Mouse (Mus musculus) layer of hippocampus, postnatal 36 days (tissue): ENCODE results near the gene Ntn5. TPM values are rescaled to one million over a fixed set of nuclear protein-coding genes. Genes with fewer than 3 reads are reported as not detected.
A peak's percentile ranks its signal among the peaks of the same experiment; 100 is the strongest.
"Not testable (repeated sequence)": the region's sequence is repeated elsewhere in the genome, so short reads cannot be mapped to it uniquely, and the experiment has no call there.

Source experiments
- DNase-seq, 2 experiments: peaks; one replicate each; pipeline ENCODE4 v3.0.0; 2022
- total RNA-seq, 2 experiments: library from RNA; stranded (reverse); gene quantifications; 2 replicates each; pipeline ENCODE4 v1.2.3; 2021

Gene Ntn5
- total RNA-seq, 2 experiments from 2014 or later: 5.5 to 6.0 TPM

DNA sequence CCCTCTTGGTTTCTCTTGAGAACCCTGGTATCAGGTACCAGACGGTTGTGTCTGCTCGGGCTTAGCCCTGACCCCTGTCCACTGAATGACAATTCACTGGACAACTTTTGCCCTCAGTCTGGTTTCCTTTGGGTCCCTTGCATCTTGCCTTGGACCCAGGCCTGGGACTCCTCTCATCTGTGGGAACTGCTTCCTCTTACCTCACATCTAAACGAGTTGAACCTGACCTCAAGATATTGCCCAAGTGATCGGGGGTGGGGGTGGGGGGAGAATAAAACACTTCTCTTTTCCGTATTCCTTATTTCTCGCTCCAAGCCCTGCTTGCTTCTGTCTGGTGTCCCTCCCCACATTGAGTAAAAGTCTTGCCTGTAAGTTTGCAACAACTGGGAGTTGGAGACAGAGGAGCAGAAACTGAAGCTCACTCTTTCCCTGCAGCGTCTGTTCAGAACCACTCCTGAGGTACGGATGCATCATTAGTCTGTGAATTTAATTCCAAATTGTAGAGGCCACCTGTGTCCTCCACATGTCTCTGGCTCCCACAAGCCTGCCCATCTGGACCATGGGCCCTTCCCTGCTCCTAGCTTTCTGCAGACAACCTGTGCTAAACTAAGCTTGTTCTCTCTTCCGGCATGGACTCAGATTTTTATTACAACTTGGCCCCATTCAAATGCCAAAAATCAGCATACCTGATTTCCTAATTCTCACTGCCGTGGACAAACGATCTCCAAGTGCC, 22.9 kb upstream of the Ntn5 start:
- no peak for DNase-seq

DNA sequence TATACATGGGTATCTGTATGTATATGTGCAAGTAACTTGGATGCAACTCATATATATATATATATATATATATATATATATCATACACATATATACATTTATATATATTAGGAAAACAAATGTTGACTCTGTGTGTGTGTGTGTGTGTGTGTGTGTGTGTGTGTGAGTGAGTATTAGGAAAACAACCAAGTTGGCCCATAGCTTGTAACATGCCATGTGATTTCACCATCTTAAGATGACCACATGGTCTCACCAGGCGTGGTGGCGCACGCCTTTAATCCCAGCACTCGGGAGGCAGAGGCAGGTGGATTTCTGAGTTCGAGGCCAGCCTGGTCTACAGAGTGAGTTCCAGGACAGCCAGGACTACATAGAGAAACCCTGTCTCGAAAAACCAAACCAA, 22.1 kb upstream of the Ntn5 start:
- not testable (repeated sequence) for DNase-seq

DNA sequence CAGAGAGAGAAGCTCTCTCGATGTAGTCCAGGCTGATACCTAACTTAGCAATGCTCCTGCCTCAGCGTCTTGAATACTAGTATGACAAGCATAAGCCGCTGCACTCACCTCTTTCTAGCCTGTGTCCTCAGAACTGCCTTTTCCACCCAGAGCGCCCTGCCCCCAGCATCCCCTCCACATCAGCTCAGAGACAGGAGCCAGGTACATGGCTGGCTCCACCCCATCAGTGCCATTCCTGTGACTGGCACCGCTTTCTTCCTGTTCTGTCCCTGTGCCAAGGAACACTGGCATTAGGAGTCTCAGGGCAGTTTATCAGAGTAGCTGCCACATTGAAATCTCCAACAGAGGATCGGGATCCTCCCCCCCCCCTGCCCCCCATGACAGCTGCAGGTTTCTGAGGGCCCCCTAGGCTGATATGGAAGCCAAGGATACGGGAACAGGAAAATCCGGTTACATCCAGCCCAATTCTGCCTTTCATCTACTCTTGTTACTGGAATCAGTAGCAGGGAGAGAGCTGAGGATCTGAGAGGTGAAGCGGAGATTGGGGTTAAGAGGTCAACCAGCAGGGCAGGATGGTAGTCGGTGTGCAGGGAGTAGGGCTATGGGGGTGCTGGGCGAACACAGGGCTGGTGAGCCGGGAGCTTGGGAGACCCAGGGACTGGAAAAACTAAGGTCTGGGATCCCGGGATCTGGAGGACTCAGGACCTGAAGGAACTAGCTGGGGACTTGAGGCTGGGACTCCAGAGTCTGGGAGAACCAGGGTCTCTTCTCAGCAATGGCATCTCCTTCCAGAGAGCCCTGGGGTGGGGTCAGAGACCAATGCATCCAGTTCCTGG, 18.3 kb upstream of the Ntn5 start:
- DNase-seq: no peak

DNA sequence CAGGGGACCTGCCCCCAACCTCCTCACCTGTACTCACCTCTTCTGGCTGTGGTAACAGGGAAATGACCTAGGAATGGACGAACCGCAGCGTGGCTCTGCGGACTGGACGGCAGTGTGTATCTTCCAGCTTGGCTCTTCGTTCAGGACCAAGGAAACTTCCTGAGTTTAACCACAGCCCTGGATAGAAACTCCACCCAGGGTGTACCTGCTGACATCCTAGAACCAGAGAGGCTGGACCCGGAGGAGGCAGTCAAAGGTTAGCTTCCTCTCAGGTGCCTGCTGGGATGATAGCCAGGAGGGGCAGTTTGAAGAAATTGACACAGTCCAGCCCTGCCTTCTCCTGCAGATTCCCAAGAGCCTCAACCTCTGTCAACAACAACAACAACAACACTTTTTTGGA, 17.7 kb upstream of the Ntn5 start, which contains the start of gene Fut2:
Fut2 (minus strand) TSS at position 234 of the 400 bp plus-strand sequence.
- DNase-seq: no peak

DNA sequence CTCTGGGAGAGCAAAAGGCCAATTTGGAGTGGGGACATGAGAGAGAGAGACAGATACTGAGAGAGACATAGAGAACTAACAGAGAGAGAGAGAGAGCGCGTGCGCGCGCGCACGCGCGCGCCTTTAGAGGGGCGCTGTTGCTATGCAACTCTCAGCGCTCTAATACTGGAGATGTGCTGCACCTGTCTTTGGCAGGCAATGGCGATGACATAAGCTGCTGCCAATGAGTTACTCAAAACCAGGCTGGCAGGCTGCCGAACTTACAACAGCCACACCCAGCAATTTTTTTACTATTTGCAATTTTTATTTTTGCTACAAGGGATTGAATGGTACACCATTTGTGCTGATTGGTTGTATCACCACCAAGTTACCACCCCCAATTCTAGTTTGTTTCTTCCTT, 16.1 kb upstream of the Ntn5 start:
- DNase-seq: no peak

DNA sequence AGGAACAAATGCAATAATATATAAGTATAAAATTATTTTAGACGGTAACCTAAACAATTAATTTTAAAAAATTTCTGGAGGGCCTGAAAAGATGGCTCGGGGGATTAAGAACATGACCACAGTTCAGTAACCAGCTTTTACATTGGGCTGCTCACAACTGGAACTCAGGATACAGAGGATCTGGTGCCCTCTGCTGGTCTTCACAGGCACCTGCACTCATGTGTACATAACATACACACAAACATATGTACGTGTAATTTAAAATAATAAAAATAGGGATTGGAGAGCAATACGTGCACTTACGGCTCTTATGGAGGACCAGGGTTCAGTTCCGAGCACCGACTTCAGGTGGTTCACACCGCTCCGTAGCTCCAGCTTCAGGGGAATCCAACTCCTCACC, 14.9 kb upstream of the Ntn5 start:
- no peak for DNase-seq

DNA sequence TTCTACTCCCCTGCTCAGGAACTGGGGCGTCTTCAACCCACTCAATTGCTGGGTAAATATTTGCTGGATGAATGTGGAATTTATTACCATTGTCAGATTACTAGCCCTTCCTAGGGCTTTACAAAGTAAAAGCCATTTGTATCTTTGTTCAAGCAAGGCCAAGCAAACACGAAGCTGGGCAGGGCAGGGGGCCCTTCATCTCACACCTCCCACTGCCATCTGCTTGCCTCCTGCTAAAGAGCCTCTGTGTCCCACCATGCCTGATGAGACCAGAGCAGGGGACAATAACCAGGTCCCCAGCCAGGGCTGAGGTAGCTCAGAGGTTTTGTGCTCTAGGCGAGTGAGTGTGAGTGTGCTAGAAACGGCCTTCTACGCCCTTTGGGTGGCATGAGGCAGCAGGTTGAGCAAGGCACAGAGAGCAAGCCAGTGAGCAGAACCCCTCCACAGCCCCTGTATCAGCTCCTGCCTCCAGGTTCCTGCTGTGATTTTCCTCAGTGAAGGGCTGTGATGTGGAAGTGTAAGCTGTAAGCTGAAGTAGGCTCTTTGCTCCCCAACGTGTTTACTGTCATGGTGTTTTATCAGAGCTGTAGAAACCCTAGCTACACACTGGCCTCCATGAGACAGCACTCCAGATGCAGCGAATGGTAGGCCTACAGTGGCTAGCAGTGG, 6.1 kb upstream of the Ntn5 start:
- no peak for DNase-seq

DNA sequence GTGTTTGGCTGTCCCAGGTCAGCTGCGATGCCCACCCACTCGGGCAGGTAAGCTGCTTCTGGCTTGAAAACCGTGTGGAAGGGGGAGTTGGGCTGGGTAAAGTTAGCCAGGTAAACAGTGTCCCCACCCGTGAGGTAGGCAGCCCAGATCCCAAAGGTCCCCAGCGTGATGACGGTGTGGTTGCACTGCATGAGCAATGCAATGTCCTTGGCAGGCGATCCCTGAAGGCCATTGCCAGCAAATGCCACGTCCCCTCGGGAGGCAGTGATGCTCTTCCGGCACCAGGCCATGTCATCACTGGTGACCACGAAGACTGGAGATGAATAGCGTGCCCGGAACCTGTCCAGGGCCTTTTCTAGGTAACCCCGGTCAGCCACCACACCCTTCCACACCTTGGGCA, 5.3 kb upstream of the Ntn5 start:
- DNase-seq: no peak

DNA sequence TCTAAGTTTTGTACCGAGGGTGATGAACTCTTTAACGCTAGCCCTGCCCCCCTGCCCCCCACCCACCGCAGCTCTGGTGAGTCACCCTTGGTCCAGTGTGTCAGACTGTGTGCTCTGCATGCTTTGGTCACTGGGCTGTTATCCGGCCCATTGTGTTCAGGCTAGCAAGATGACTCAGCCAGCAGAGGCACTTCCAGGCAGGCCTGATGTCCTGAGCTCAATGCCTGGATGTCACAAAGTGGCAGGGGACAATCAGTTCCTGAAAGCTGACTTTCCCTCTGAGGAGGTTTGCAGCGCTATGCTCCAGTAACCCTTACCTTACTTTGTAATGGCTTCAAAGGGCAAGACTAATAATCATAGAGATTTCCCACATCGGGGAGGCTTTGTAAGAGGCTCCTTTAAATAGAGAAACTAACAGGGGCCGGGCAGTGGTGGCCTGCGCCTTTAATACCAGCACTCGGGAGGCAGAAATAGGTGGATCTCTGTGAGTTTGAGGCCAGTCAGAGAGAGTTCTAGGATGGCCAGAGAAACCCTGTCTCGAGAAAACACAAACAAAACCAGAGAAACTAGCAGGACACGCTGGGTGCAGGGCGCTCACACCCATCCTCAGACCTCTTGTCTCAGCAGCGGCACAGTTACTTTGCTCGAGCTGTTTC, 3.7 kb upstream of the Ntn5 start:
- DNase-seq: no peak

DNA sequence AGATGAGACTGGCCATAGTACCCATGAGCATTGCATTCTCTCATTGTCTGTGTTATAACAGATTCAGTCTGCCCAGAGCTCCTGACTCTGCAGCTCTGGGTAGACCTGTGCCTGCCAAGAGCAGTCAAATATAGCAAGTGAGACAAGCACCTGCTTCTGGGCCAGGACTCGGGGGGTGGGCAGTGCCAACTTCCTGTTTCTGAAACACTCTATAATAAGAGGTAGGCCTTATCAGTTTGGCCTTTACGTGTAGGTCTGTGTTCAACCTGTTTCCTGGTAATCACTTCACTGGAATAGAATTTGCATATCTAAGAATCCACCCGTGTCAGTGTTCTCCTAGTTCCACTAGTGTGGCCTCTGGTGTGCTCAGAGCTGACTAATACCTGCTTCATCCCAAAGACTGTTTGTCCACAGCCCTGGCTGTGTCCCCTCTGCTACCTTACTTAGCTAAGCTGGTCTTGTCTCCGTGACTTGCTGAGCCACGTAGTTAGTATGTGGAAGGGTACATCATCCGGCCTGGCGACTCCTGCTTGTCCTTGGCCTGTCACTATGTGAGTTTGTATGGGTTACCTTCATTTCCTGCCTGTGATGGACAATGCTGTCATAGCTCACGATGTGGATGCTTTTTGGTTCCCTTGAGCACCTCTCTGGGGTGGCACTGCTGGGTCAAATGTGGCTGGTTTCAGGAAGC, 2.6 kb upstream of the Ntn5 start:
- no peak for DNase-seq

DNA sequence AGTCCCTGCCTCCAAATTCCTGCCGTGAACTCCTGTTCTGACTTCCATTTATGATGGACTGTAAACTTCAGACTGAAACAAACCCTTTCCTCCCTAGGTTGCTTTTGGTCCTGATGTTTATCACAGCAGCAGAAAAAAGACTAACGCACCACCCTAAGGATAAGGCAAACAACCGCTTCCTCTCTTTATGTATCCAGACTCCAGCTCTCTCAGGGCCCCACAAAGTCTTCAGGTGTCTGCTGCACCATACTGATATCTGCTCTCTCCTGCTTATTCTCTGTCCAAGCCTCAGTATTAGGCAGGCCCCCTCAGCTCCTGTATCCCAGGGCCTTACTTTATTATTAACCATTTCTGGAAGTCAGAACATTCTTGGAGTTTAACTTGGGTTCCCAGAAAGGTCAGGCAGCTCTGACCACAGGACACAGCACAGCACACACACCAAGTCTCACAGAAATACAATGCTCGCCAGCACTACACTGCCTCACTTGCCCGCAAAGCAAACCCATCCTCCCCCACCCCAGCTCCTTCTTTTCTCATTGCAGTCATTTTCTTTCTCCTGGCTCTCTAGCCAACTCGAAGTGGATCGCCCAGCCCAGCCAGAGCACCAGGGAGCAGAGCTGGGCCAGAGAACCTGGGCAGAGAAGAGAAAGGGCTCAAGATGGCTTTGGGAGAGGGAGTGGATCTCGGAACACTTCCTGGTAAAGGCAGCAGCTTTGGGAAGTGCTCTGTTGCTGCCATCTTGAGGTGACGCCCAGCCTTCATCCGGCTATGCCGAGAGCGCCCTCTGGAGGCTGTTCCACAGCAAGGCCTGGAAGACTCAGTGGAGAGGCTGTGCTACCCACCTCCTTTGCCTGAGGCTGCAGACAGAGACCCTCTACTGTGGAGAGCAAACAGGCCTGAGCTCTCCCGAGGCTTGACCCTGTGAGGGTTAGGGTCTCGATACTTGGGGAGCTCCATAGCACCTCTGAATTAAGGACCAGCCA, 1.4 kb upstream of the Ntn5 start:
- DNase-seq: peak; percentile 80 to 84

DNA sequence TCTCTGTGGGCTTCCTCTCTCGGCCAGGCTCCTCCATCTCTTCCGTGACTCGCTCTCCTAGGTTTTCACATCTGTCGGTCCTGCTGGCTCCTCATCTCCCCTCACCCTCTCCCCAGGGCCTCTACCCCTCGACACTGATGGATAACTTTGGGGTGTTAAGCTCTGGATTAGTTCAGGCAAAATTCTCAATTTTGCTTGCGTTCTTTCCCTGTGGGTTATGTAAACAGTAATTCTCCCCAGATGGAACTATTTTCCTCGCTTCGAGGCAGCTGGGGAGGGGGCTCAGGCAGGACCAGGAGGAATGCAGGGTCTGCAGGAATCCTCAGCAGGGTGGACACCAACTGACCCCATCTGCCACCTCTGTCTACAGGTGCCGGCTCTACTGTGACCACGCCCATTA, 2.0 kb downstream of the Ntn5 start:
- no peak for DNase-seq

DNA sequence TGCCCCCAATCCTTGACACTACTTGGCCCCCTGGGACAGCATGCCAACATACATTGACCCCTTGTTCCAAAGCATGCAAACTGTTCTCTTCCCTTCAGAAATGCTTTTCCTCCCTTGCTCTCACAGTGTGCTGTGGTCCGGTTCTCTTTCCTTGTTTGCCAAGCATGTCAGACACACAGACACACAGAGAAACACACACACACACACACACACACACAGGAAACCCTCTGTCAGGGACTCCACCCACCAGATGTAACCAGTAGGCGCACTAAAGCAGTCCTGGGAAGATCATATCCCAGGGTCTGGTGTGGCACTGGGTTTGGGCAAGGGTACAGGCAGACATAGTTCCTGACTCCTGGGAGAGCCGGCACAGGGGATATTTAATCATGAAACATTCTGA, 3.0 kb downstream of the Ntn5 start:
- no peak for DNase-seq

DNA sequence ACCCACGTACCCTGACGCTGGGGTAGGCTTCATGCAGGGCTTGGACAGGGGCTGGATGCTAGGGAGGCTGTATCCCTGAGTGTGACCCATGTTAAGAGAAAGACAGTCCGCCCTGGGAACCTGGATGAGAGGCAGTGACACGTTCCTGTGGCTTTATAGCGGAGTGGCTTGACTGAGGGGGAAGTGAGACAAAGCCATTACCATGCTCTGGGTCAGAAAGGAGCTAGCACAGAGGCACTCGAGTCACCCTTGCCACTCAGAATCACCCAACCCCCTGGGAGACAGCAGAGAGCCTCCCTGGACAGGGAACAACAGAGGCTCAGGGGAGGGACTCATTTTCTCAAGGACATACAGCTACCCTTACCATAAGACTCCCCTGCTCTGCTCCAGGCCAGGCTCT, 5.3 kb downstream of the Ntn5 start:
- DNase-seq: no peak

DNA sequence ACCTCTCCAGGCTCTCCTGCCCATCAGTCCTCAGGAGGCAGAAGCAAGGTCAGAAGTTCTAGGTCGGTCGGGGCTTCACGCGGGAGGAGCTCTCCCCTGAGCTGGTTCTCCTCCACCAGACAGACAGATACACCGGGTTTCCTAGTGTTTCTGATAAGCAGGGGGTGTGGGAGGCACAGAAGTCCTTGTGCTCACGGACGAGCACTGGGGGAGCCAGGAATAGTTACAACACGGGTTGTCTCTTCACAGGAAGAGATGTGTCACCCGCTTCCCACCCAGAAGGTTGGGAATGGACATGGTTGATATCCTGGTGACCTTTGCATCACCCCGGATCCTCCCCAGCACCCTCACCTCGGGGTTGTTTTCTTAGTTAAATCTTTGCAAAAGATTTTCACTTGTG, 6.0 kb downstream of the Ntn5 start:
- DNase-seq: no peak

DNA sequence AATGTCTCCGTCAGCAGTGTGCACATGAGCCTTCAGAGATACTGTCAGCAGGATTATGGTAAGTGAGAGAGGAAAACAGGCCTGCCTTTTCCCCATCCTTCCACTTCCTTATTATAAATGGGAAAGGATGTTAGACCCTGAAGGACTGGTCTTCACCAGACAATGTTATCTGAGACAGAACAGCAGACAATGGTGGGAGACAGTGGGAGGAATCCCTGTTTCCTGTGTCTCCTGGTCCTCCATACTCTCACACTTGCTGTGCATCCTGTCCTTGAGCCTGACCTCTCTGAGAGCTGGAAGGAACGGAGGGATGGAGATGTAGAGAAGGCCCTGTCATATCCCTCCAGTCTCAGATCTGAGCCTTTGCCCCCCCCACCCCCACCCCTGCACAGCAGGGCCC, 8.5 kb downstream of the Ntn5 start:
- no peak for DNase-seq

DNA sequence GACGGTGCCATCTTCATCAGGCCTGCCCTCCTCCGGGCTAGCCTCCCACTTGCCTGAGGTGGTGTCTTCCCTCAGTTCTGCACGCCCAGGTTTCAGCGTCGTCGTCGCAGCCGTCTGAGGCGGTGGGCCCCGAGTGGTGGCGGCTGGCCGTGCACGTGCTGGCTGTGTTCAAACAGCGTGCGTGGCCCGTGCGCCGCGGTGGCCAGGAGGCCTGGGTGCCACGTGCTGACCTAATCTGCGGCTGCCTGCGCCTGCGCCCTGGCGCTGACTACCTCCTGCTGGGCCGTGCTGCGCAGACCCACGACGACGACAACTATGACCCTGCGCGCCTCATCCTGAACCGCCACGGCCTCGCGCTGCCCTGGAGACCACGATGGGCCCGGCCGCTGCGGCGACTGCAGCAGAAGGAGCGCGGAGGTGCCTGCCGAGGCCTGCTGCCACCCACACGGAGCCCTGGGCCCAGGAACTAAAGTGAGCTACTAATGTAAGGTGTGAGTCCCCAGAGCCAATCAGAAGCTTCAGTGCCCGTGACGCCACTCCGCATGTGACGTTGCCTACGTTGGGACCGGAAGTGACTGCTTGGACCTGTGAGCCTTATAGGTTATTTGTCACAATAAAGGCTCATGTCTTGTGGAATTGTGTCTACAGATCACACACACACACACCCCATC, 10.2 kb downstream of the Ntn5 start, which contains the start of gene Sec1:
Sec1 (minus strand) TSS at position 482 of the 671 bp plus-strand sequence.
- no peak for DNase-seq

DNA sequence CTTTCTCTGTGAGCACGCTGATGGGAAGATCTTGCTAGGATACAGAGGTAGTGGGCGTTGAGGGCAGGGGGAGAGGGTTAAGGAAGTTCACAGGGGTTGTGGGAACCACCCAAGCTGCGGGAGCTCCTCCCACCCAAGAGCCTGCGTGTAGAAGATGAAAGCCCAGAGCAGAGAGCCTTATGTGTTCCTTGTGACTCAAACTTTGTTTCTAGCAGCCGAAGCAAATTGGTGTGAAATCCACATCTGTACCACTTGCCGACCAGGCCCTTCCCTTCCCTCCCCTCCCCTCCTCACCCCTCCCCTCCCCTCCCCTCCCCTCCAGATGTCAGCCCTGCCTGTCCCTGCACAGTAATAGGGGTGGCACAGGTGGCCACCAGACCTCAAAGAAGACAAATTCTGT, 11.3 kb downstream of the Ntn5 start:
- DNase-seq: no peak

DNA sequence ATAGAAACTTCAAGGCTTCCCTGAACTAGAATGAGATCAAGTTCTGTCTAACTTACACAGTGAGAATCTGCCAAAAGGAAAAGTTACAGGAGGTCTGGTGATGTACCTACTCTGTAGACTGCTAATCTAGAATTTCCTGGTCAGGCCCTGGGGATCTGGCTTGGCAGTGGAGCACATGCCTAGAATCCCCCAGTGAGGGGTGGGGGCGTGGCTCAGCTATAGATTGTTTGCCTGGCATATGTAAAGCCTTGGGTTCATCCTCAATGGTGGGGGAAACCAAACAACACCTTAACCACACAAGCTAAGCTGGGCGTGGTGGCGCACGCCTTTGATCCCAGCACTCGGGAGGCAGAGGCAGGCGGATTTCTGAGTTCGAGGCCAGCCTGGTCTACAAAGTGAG, 14.1 kb downstream of the Ntn5 start:
- DNase-seq: no peak

DNA sequence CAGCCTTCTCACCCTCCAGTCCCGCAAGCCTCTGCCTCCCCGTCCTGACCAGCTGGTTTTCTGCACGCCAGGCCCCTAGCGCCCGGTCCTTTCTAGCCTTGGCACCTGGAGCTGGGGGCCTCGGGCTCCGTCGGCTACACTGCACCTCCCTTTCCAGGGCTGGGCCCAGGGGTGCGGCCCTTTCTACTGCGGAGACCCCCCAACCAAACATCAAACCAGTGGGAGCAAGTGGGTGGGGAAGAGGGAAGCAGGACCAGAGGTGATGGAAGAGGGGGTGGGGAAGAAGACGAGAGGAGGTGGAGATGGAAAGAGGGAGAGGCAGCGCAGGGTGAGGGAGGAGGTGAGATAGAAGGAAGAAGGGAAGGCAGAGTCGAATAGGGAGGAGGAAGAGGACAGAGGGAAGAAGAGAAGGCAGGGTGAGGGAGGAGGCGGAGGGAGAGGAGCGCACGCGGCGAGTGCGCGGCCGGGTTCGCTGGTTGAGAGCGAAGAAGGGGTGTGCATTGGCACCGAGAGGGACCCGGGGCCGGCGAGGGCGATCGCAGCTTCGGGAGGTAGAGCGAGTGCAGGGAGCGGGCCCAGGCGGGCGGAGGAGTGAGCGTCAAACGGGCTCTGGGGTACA, 15.8 kb downstream of the Ntn5 start, which contains the start of gene Car11:
Car11 (plus strand) TSS at position 321 of the 619 bp plus-strand sequence.
- peak in 1 of 2 experiments; percentile 48 for DNase-seq
